ENCODE assay signal across 22 mouse cellular contexts in the genomic region with DNA sequence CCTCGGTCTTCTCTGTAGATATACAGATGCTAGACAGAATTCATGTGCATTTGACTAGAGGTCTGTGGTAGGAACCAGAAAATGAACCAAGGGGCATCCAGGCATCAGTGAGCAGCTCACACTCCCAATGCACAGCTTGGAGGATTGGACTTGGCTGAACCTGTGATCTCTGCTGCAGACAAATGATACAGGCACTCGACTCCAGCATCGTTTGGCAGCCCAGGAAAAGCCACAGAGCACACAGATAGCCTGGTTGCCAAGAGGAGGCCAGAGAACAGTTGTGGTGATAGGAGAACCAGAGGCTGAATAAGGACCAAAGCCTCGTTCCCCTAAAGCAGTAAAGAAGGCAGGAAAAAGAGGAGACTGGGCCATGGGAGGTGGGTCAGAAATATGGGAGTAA. TPM values are rescaled to one million over a fixed set of nuclear protein-coding genes. Genes with fewer than 3 reads are reported as not detected.
DNase-seq lines count a peak whose midpoint lies in the region; ATAC-seq and TF ChIP-seq lines count a peak whose summit lies in the region.
"Had no signal": no experiment of that assay in that cellular context is flagged by ENCODE, and none has a peak within 500 bp of the region (broad histone marks: within the 10 kb centered on the region; RNA-seq: fewer than 3 reads in every experiment).

No protein-coding gene starts in this region.

- no peak overlapping the region for H3K4me3 ChIP-seq in cerebellum, adult 2 months (replicated peaks; ENCODE audit: insufficient read depth, low read depth, low read length)

- H3K27me3 ChIP-seq in cerebellum, adult 2 months (ENCODE audit: control insufficient read depth, insufficient read depth, low read length), result no peaks in the 10 kb centered on the region
- H3K27me3 ChIP-seq: CH12.LX, Patski had no signal

- no peak for TF ChIP-seq CTCF in cerebellum, adult 2 months (IDR thresholded peaks at IDR 0.05; ENCODE audit: borderline replicate concordance, insufficient read depth, low read depth, low read length)

- no peak for DNase-seq in cerebellum, adult 9-11 months
- peak; percentile 47 to 65 for DNase-seq in cerebellum, adult 2 months
- no peak for DNase-seq in cerebellum, adult 11-12 months
- peak; percentile 42 to 62 for DNase-seq in cerebellum, postnatal 10 days
- no peak for DNase-seq in cerebellum, postnatal 4 days (ENCODE audit: low spot score in 2 of 2)
- DNase-seq in cerebellum, postnatal 25 days, result peak; percentile 55 to 59
- no peak for DNase-seq in cerebellum, adult 11 months
- DNase-seq: adrenal gland, adult 2 months; adrenal gland, adult 8-10 months; adrenal gland, postnatal 10 days; adrenal gland, postnatal 14 days; adrenal gland, postnatal 25 days; adrenal gland, postnatal 36 days; B cell, adult 2 months; cerebellum, adult 8-10 months; cerebellum, adult 9-10 months had no signal

- WGBS in cerebellum, adult 2 months, result 16% methylated on average over 4 of the region's 4 CpGs

- no peak for TF ChIP-seq POLR2A in cerebellum, adult 2 months (IDR thresholded peaks at IDR 0.05; ENCODE audit: borderline replicate concordance, insufficient read depth, low read length)

- ATAC-seq in cerebellum, adult (ENCODE audit: insufficient number of reproducible peaks, low FRiP score, low TSS enrichment), result peak; percentile 38; the same call in 1 of the 2 replicates
- ATAC-seq: activated CD4-positive, CD25-positive, alpha-beta regulatory T cell, adult 4 months; CD4-positive, CD25-positive, alpha-beta regulatory T cell, adult 4 months; Patski had no signal

- no peak overlapping the region; the same call in 1 of the 2 replicates for H3K27ac ChIP-seq in cerebellum, adult 2 months (ENCODE audit: insufficient read depth, low read length)

- H3K4me1 ChIP-seq in cerebellum, adult 2 months (ENCODE audit: control insufficient read depth, insufficient read depth, low read length), result peaks cover 40% of the 10 kb centered on the region

RNA-seq across cellular contexts. Expression of a gene that starts 42.1 kb away (rescaled TPM):
- 37.4 and 40.4 TPM in 2 replicates for polyA plus RNA-seq in cerebellum, adult 2 months (2012; rRNA removed)
- polyA plus RNA-seq: activated CD4-positive, CD25-positive, alpha-beta regulatory T cell, adult 4 months; CD4-positive, CD25-positive, alpha-beta regulatory T cell, adult 4 months; G1E had no signal

Comparison
In these comparisons a context has a peak if more than half of its experiments do, and no peak if none do; other contexts are left out.
1. DNase-seq: peak in cerebellum, adult 2 months (2 of 2), cerebellum, postnatal 10 days (2 of 2) and cerebellum, postnatal 25 days (2 of 2); none in cerebellum, adult 9-11 months (single experiment), cerebellum, adult 11-12 months (single experiment), cerebellum, postnatal 4 days (0 of 2) and cerebellum, adult 11 months (single experiment).